Mouse (Mus musculus): ENCODE data around the gene Sdk2.
A peak's percentile ranks its signal among the peaks of the same experiment; 100 is the strongest.

The Sdk2 gene

DNA sequence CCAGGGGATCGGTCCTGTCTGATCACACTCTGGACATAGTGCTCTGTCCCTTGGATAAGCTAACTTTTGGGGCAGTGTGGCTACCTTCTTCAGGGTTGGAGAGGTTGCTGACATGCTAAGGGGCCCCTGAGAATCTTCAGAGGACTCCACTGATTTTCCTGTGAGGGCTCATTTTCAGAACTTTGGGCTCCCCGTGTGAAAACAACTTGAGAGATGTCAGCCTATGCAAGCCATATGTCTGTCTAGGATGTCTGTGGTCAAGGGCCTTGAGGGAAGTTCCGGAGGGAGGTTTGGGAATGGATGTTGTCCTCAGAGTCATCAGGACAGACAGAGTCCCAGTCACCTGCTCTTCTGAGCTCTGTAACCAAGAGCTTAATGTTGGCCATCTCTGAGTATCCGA, 280.5 kb downstream of the Sdk2 start:
- no peak for DNase-seq

DNA sequence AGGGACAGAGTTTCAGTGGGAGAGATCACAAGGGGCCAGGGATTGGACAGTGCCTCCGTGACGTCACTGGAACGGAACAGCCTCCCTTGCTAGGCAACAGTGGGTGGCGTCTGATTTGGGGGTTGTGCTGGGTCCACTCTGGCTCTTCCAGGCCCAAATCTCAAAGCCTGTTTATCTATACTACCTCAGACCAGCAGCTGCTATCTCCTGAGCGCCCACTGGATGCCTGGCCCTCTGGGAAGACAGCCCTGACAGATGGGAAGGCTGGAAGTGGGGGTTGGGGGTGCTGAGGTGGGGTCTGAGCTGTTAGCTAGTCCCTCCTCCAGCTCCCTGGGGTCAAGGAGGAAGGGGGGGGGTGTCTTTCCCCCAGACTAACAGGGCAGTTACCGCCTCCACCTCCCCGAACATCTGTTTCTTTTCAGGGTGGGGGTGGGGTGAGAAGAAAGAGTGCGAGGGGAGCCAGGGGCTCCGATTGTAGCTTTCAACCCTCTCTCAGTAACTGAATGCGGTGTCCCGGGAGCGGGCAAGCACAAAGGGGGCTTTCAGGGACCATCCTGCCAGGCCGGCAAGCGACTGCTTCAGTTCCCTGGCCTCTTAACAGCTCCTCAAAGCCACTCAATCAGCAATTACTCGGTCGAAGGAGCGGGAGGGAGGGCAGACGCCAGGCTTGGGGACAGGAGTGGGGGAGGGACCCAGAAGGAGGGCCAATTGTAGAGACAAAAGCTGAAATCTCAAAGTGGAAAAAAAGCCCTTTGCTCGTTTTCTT, 281.3 kb downstream of the Sdk2 start:
- peak; percentile 55 for DNase-seq

DNA sequence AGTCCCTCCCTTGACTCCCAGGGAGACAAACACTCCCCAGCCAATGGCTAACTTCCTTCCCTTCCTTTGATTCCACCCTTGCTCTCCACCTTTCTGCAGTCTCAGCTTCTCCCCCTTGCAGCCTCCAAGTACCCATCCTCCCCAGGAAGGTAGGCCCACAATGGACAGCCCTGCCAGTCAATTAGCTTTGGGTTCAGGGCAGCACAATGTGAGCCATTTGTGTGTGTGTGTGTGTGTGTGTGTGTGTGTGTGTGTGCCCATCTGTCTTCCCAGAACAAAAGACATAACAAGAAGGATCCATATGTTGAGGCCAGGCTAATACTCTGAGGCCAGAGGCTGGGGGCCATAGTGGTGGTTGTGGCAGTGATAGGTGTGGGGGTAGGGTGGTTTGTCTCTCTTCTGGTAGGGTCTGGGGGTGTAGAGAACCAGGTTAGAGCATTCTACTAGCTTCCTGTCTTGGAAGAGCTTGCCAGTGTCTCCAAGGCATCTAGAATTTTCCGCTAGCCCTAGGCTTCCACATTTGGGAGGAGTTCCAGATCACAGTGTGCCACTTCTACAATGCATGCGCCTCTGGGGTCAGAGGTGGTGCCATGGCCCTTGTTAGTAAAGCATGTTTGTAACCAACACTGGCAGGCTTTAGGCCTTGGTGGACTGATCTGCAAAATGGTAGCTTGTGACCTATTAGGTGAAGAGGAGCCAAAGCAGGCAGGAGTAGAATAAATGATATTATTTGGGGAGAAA, 282.0 kb downstream of the Sdk2 start:
- DNase-seq, result no peak

DNA sequence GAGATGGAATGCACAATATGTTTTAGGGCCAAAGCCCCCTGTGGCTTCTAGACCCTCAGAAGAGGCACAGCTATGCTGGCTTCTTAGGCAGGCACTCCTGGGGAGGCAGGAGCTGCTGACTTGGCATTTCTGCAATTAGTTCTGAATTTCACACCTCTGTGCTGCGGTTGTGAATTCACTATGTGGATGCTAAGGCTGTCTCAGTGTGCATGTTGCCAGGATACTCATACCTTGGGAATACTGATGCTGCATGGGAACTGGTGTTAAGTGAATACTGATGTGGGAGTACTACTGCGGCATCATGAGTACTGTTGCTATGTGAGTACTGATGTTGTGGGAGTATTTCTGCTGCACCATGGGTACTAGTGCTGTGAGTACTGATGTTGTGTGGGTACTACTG, 284.4 kb downstream of the Sdk2 start:
- no peak for DNase-seq

DNA sequence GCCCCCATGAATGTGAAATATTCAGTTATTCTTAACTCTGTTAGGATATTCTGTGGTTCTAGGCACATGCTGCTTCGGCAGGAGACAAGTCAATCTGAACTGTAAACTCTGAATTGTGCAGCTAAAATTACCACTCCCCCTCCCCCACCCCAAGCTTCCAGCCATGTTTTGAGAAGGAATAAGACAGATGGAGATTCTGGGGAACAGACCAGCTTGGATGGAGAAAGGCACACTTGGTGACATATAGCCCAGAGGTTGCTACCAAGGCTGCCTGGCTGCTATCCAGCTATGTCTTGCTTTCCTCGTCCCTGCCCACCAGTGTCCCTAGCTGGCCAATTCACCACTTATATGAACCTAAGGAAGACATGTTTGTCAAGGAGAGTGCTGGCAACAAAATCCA, 284.8 kb downstream of the Sdk2 start:
- no peak for DNase-seq

DNA sequence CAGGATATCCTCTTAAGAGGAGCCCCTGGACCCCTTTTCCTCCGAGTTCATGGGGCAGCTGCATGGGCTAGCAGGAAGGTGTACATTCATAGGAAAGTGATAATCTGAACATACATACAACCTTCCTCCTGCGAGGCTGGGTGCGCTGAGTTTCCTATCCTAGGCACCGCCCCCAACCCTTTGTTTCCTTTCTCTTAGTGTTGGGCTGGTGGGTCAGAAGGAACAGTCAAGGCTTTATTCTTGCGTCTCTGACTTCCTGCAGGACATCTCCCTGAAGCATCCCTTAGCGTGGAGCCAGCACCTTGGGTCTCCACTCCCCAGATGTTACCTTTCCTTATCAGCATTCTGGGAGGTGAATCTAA, 287.2 kb downstream of the Sdk2 start:
- DNase-seq, result no peak

DNA sequence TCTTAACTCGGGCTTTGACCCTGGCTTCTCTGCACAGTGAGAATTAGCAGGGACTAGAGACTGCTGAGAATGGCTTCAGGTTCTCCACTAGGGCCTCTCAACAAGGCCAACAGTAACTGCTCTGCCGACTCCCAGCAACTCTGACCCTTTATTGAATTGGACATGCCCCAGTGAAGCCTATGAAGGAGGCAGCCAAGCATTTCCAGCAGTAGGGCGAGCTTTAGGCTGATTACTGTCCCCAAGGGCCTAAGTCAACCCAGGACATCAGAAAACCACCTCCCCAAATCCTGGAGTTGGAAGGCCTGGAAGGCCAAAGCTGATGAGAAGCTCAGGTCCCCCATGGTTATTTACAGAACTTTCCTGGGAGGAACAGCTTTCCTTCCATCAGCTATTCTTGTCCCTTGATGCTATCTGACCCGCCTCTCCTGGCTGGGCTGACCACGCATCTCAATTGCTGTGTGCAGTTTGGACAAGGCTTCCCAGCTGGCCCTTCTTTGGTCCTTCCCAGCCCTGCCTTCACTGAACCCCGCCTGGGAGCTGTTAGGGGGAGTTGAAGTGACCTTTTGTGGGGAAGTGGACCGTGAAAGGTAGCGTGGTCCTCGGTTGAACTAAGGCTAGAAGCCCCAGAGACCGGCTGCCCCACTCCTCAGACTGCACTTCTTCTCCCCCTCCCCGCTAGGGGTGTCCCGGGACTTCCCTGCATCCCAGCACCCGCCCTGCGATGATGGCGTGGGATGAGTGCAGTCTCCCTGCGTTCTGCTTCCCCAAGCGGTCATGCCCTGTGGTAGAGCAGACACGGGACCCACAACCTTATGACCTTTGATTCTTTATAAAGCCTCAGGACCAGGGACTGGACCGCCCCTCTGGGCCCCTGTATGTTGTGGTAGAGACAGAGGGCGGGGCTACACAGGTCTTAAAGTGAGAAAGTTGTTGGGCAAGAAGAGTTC, 287.8 kb downstream of the Sdk2 start:
- DNase-seq, result peak; percentile 45

DNA sequence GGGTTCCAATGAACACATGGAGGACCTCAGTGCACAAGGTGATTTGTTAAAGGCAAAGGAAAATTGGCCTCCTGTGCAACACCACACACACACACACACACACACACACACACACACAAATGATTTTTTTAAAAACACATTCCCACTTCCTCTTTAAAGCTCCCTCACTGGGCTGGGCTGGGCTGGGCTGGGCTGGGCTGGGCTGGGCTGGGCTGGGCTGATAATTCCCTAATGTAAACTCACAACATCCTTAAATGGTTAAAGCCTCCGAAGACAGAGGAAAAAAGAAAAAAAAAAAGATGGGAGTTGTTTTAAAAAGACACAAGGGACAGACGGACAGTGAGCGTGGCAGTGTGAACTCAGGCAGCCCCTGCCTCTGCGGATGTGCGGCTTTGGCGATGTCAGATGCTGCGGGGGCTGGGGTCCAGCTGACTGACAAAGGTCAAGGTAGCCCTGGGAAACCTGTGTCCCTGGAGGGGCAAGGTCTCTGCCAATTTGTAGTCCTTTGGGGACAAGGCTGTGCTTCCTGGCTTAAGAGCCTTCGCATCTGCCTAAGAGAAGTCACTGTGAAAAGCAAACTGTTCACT, 288.9 kb downstream of the Sdk2 start:
- DNase-seq, result no peak

DNA sequence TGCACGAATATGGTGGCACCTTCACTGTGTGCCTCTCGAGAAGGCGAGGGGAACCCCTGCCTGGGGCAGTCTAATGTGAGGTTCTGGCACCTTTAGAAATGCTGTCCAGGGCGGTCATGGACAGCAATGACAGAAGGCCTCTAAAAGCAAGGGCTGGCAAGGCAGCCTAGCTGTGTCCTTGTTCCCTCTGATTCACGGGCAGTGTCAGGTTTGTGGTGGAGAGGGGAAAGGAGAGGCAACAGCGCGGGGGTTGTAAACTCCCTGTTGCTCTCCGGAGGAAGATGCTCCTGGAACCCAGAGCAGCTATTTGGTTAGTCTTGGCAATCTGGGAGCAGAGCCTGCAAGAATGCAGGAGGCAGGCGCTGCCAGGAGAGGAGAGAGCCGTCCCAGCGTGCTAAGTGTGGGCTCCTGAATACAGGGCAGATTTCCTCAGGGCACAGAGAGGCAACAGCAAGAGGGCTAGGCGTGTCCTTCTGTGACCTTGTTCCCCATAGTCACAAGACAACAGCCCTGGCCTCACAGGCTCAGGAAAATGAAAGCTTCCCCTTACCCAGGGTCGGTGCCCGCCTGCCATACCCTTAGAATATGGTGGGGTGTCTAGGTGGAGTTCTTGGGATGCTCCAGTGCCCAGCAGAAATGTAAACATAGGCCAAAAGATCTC, 289.9 kb downstream of the Sdk2 start:
- DNase-seq, result no peak

DNA sequence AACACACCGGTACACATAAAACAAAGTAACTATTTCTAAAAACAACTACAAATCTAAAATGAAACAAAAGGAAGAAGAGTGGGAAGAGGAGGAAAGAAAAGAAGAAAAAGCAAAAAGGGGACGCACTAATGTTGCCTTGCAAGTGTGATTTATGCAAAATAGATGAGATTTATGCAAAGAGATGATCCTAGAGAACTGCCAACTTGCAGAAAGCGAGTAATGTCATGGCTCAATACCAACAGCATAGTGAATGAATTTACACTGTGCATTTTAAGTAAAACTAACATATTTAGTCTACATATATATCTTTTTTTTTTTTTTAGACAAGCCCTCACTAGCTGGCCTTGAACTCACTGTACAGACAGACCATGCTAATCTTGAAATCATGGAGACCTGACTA, 292.1 kb downstream of the Sdk2 start:
- no peak for DNase-seq

DNA sequence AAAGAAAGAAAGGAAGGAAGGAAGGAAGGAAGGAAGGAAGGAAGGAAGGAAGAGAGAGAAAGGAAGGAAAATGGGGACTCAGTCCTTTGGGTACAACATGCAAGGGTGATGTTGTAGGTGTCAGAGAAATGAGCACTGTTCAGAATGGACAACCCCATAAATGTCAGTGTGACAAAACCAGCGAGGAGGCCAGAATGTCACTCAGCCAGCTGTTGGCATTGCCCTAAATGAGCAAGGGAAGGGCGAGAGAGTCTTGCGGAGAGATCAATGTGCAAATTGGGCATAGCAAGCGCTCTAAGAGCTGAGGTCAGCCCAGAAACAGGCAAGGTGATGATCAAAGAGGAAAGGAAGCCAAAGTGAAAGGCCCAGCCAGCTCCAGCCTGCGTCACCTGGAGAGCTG, 293.7 kb downstream of the Sdk2 start:
- DNase-seq, result no peak

DNA sequence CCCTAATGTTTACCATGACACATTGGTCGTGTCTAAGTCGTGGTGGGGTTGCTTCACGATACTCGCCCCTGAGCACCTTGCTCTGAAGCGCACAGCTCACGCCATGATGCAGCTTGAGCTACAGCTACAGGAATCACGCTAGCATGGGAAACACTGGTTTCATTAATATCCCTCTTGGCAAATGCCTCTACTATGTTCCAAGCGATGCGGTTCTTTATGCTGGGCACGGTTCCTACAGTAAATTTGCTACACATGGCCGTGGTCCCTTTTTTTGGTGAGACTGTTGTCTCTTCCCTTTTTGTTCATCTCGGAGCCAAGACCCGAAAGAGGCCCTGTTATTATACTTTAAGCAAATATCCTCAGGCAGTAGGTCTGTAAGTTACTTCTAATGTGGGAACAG, 295.7 kb downstream of the Sdk2 start:
- no peak for DNase-seq

DNA sequence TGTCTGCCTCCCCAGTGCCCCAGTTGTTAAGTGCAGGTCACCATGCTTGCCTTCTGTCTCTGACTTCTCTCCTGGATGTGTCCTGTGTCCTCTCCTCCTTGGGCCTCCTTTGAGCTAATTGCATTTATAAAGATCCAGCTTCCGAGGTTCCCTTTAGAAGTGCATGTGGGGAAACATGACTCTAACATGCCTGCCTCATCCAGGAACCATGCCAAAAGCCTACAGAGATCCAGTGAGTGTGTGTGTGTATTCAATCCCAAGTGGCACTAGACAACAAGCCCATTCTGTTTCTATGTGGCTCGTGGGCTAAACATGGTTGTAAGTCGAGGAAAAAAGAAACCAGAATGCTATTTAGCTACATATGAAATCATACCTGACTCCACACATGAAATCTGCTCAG, 298.5 kb downstream of the Sdk2 start:
- no peak for DNase-seq

DNA sequence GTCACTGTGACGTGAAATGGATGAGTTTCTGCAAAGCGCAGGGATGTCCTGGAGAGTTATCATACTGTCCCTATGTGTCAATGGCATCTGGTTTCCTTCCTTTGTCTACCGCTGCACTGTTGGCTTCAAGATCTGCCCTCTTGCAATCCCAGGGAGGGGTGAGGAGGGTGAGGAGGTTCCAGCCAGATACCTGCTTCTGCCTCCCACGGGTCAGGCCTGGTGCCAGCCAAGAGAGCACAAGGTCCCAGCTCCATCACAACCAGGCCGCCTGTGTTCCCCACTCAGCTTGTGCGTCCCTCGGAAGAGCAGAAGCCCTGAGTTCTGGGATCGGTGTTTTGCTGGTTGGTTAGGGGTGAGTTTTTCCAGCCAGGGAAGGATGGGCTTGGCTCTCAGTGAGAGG, 299.6 kb downstream of the Sdk2 start:
- DNase-seq, result no peak

DNA sequence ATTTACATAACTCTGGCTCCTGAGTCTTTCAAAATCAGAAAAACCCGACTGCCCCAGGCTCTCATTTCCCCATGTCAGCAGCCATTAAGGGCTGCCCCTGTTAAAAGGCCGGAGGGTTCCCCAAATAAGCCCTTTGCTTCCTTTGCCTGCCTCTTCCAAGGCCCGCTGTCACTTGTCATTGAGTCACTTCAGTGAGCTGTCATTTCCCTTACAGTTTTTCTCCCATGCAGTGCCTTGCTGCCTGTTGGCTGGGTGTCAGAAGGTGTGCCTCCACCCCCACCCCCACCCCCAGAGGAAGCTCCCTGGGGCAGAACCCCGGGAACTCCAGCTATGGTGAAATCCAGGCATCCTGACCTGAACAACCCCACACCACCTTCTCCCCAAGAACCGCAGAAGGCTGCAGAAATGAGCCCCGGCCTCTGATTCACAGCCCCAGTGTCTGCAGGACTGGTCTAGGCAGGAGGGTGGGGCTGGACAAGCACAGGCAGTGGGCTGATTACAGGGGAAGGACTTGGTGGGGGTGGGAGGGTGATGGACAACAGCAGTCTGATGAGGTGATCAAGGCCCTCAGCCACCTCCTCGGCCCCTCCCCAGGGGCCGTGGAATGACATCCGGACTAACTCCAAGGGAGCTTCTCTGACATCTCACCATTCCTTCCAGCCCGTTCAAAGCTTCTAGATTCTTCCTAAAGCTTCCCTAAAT, 300.4 kb downstream of the Sdk2 start:
- DNase-seq, result no peak

DNA sequence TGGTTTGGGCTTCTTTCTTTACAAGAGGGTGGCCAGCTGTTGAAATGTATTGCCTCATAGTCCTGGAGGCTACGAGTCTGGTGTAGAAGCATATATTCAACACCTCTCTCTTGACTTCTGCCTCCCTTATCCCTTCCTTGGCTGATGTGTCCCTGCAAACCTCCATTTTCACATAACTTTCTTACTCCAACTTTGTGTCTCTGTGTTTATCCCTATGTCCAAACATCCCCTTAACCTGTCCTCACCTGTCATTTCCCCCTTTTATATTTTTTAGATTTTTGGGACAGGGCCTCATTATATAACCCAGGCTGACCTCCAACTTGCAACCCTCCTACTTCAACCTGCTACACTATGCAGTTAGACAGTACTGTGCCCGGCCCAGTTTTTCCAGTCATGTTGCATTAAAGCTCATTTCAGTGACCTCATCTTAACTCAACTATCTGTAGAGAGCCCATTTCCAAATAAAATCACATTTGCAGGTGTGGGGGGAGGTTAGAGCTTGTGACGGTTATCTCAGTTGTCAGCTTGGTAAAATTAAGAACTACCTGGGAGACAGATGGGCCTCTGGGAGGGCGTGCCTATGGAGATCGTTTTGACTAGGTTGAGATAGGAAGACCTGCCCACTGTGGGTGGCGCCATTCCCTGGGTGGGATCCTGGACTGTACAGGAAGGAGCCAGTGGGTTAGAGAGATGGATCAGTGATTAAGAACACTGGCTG, 302.6 kb downstream of the Sdk2 start:
- no peak for DNase-seq

DNA sequence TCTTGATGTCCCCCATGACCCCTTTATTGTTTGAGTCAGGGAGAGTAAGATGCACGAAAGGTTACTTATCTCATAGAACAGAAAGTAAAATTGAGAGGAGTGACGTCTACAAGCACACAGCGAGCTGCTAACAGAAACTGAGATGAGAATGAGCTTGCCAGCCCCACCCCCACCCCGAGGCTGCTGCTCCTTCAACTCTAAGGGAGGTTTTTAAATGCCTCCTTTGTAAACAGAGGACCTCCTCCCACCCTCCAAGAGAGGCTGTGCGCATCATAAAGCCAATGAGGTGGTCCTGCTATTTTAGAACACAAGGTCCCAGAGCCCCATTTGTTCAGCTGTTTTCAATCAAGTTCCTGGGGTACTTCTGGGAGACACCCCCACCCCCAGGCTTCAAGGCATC, 303.4 kb downstream of the Sdk2 start:
- no peak for DNase-seq

DNA sequence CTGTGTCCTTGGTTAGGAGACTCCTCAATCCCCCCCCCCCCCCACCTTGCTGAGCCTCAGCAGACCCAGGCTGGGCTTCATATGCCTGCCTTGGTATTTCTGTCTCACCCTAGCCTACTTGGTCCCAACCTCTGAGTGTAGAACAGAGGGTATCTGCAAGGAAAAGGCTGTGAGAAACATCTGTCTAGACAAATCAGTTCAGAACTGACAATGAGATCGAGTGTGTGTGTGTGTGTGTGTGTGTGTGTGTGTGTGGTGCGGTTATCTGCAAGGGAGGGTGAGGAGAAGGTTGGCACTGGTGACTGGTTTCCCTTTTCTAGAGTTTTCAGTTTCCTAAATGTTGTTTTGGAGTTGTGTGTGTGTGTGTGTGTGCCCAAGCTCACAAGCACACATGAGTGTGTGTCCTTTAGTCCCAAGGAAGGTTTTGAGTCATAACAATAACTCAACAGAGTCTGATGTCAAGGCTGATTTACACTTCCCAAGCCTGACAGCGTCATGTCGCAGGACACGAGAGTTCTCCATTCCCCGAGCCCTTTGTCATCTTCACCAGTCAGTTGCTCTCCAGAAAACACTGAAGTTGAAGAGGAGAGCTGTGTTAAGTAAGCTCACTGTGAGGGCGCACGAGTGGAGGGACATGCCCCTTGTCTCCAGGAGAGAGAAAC, 304.6 kb downstream of the Sdk2 start:
- DNase-seq, result no peak

DNA sequence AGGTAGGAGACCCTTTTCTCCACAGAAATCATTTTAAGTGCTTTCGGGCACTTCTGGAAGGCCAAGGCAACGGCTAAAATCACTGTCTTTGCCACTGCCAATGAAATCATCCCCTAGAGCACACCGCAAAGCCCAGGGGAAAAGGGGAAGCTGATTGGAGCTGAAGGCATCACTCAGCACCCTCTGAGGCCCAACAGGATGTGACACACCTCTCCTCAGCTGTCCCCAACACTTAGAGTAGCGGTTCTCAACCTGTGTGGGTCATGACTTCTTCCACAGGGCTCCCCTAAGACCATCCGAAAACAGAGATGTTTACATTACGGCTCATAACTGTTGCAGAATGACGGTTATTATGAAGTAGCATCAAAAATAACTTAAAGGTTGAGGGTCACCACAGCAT, 305.2 kb downstream of the Sdk2 start:
- no peak for DNase-seq

DNA sequence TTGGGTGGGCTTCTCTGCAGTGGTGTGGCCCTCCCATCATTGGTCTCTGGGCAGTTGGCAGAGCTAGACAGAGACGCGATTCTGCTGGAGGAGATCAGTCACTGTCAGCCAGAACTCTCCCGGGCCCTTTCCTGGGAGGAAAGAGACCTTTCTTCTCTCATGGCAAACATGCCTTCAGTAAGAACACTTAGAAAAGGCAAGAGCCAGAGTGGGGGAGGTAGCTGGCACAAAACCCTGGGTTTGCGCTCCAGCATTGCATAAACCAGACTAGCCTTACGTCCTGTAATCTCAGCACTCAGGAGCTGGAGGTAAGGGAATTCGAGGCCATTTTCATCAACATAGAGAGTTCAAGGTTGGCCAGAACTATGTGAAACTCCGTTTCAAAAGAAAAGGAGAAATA, 306.4 kb downstream of the Sdk2 start:
- no peak for DNase-seq

DNA sequence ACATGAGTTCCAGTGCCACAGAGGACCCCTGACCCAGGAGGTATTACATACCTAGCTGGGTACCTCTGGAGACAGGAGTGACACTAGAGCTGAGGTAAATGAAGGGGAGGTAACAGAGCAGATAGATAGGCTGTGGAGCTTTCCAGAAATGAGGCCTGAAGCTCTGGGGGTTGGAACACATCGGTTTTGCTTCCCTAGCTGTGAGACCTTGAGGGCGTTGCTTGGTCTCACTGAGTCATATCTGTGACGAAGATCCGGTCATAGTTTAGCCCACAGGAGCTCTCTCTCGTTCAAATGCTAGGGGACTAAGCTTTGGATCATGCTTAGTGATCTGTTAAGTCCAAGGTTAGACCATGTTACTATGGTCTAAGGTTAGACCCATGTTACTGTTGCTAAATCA, 308.0 kb downstream of the Sdk2 start:
- no peak for DNase-seq
